Mouse (Mus musculus): Measurements from ENCODE around the gene Kcnq2.

Gene Kcnq2

DNA sequence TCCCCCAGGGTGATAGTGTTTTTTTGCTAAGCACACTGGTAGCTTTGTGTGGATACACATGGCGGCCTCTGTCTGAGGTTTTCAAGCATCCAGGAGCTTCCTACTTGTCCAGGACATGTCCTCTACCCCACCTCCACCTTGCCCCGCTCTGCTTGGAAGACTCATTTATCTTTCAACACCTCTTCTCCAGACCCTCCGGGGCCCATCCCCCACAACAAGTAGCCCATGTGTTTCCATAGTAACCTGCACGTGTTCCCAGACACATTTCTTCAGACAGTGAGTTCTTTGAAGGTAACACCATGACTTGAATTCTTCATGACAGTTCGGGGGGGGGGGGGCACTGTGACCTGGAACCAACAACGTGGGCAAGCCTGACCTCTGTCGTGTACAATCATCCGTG lies 77.8 kb downstream of the Kcnq2 start:
- no peaks in the 10 kb centered on the region for H3K27me3 ChIP-seq (ENCODE audit: control insufficient read depth, insufficient read depth, low read length, poor library complexity, severe bottlenecking)
- no peak for DNase-seq (ENCODE audit: low read depth, low spot score)
- H3K36me3 ChIP-seq (ENCODE audit: control insufficient read depth, insufficient read depth, low read length, poor library complexity, severe bottlenecking) = no peaks in the 10 kb centered on the region

DNA sequence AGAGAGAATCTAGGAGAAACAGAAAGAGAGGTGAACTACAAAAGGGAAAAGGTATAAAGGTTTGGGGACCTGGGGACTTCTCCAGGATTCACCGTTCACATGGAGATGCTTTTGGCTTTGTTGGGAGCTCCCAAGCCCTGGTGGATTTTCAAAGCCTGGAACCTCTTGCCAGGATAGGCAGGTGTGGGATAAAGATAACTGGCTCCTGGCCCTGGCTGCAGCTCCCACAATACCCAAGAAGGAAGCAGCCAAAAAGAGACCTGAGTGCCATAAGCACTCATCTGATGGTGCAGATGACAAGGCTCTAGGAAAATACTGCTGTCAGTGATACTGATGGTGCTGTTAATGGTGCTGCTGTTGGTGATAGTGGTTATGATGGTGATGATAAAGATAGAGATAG lies 82.9 kb downstream of the Kcnq2 start:
- Histone ChIP-seq H3K36me3 (ENCODE audit: control insufficient read depth, insufficient read depth, low read length, poor library complexity, severe bottlenecking) (no peaks in the 10 kb centered on the region), H3K27me3 (ENCODE audit: control insufficient read depth, insufficient read depth, low read length, poor library complexity, severe bottlenecking) (no peaks in the 10 kb centered on the region)
- DNase-seq (ENCODE audit: low read depth, low spot score) = no peak

- Histone ChIP-seq H3K27me3 (ENCODE audit: control insufficient read depth, insufficient read depth, low read length, poor library complexity, severe bottlenecking) (no peaks in the 10 kb centered on the region), H3K36me3 (ENCODE audit: control insufficient read depth, insufficient read depth, low read length, poor library complexity, severe bottlenecking) (no peaks in the 10 kb centered on the region)
- no peak for DNase-seq (ENCODE audit: low read depth, low spot score)
These were observed 86.1 kb downstream of the Kcnq2 start for GRCm38 (mm10) chr2:181048986-181049385.

DNA sequence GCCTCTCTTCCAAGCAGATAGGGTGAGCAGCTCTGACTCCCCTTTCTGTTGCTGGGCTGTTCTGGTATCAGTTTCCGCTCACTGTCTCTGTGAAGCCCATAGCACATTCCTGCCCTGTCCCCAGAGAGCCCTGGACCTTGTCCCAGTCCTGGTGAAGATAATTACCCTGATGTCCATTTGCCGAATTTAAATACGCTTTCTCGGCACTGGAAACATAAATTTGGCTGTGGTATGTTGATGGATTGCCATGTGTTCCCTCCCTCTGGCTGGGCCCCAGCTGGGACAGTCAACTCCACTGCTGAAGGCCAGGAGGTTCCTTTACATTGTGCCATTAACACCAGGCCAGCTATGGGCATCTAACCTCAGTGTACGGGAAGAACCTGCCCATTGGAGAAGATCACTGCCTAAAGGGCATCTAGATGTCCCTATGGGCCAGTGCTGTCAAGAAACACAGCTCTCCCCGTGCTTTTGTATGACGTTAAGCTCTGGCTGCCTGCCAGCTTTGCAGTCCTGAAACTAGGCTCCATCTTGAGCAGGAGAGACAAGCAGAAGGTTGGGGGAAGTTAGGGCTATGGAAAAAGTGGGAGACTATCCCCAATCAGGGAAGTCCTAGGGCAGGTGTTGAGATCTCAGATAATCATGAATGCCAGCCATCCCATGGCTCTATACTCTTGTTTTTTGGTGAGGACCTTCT lies 86.7 kb downstream of the Kcnq2 start:
- Histone ChIP-seq H3K27me3 (ENCODE audit: control insufficient read depth, insufficient read depth, low read length, poor library complexity, severe bottlenecking) (no peaks in the 10 kb centered on the region), H3K36me3 (ENCODE audit: control insufficient read depth, insufficient read depth, low read length, poor library complexity, severe bottlenecking) (no peaks in the 10 kb centered on the region)
- DNase-seq (ENCODE audit: low read depth, low spot score) = no peak

- Histone ChIP-seq H3K27me3 (ENCODE audit: control insufficient read depth, insufficient read depth, low read length, poor library complexity, severe bottlenecking) (no peaks in the 10 kb centered on the region), H3K36me3 (ENCODE audit: control insufficient read depth, insufficient read depth, low read length, poor library complexity, severe bottlenecking) (no peaks in the 10 kb centered on the region)
- no peak for DNase-seq (ENCODE audit: low read depth, low spot score)
These were observed 91.1 kb downstream of the Kcnq2 start for GRCm38 (mm10) chr2:181044001-181044400.

DNA sequence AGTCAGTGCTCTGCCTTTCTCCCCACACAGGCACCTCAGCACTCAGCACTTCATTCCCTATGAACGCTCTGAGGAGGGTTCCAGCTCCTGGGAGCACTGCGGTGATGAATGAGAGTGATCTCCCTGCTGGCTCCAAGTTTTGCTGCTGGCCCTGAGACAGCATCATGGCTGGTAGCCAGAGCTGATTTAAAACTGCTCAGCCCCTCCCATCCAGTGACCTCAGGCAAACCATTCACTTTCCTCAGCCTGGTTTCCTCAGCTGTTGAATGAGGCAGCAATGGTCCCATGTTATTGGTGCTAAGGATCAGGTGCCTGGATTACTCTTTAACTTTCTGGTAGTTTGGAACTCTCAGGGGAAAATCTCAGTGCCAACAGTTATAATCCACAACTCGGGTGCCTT lies 91.7 kb downstream of the Kcnq2 start, which contains the start of gene Chrna4:
TSS of gene Chrna4 (minus strand) at position 110 of the 400 bp plus-strand sequence.
- Histone ChIP-seq H3K27me3 (ENCODE audit: control insufficient read depth, insufficient read depth, low read length, poor library complexity, severe bottlenecking) (no peaks in the 10 kb centered on the region), H3K36me3 (ENCODE audit: control insufficient read depth, insufficient read depth, low read length, poor library complexity, severe bottlenecking) (no peaks in the 10 kb centered on the region)
- no peak for DNase-seq (ENCODE audit: low read depth, low spot score)

GRCm38 (mm10) chr2:181042376-181042775 lies 92.7 kb downstream of the Kcnq2 start:
- no peaks in the 10 kb centered on the region for H3K27me3 ChIP-seq (ENCODE audit: control insufficient read depth, insufficient read depth, low read length, poor library complexity, severe bottlenecking)
- no peaks in the 10 kb centered on the region for H3K36me3 ChIP-seq (ENCODE audit: control insufficient read depth, insufficient read depth, low read length, poor library complexity, severe bottlenecking)
- no peak for DNase-seq (ENCODE audit: low read depth, low spot score)

- DNase-seq (ENCODE audit: low read depth, low spot score) = no peak
- Histone ChIP-seq H3K36me3 (ENCODE audit: control insufficient read depth, insufficient read depth, low read length, poor library complexity, severe bottlenecking) (no peaks in the 10 kb centered on the region), H3K27me3 (ENCODE audit: control insufficient read depth, insufficient read depth, low read length, poor library complexity, severe bottlenecking) (no peaks in the 10 kb centered on the region)
These were observed 93.2 kb downstream of the Kcnq2 start for GRCm38 (mm10) chr2:181041941-181042340.

DNA sequence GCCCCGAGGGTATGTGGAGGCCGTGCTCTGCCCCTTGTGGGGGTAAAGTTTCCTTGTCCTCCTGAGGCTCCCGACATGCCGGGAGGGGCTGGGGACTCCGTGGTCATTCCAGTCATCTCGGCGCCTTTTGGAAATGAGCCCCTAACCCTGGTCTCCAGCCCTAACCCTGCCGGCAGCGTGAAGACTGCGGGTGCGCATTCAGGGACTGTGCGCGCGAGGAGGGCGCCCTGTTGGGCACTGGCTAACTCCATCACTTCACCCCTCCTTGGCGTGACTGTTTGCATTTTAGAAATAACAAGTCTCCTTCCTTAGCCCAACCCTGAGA lies 95.8 kb downstream of the Kcnq2 start:
- H3K27me3 ChIP-seq (ENCODE audit: control insufficient read depth, insufficient read depth, low read length, poor library complexity, severe bottlenecking) = no peaks in the 10 kb centered on the region
- no peak for DNase-seq (ENCODE audit: low read depth, low spot score)
- no peaks in the 10 kb centered on the region for H3K36me3 ChIP-seq (ENCODE audit: control insufficient read depth, insufficient read depth, low read length, poor library complexity, severe bottlenecking)

DNA sequence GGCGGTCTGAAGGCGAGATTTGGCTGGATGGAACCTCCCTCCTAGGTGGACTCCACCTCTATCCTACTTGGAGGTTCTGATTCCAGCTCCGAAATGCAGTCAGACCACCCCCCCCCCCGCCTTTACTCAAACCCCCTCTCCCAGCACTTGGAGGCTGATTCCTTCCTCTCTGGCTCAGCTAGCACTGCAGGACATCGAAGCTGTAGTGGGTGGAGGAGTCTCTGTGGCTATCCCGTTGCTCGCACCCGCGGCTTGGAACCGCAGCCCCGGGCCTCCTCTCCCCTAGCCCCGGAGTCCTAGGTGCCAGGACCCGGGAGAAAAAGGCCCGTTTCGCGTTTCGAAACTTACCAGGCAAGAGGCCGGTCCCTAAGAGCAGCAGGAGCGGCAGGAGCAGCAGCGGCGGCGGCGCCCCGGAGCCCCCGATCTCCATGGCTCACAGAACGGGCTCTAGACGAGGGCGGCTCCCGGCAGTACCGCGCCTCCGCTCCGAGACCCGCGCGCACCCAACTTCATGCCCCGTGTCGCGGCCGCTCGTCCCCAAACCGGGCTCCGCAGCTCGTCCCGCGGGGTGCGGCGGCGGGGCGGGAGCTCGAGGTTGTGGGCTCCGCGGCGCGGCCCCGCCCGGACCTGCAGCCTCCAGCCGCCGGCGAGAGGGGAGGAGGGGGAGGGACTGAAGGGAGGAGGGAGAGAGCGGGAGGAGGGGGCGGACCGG lies 96.3 kb downstream of the Kcnq2 start:
- Histone ChIP-seq H3K36me3 (ENCODE audit: control insufficient read depth, insufficient read depth, low read length, poor library complexity, severe bottlenecking) (no peaks in the 10 kb centered on the region), H3K27me3 (ENCODE audit: control insufficient read depth, insufficient read depth, low read length, poor library complexity, severe bottlenecking) (no peaks in the 10 kb centered on the region)
- no peak for DNase-seq (ENCODE audit: low read depth, low spot score)

DNA sequence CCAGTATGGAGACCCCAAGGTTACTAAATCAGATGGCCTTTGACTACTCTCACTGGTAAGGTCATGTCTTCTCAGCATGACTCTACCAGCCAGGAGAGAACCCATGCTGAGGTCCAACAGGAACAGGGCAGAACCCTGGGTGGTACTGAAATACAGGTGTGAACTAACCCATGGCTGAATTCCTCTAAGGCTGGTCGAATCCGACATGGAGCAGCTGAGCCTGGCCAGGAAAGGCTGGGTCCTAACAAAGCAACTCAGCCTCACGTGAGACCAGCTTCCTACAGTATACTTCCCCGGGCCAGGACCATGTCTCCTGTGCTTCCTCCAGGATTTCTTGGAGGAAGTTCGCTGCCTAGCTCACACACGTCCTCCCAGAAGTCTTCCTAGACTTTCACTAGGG lies 98.5 kb downstream of the Kcnq2 start:
- no peak for DNase-seq (ENCODE audit: low read depth, low spot score)
- Histone ChIP-seq H3K27me3 (ENCODE audit: control insufficient read depth, insufficient read depth, low read length, poor library complexity, severe bottlenecking) (no peaks in the 10 kb centered on the region), H3K36me3 (ENCODE audit: control insufficient read depth, insufficient read depth, low read length, poor library complexity, severe bottlenecking) (no peaks in the 10 kb centered on the region)

DNA sequence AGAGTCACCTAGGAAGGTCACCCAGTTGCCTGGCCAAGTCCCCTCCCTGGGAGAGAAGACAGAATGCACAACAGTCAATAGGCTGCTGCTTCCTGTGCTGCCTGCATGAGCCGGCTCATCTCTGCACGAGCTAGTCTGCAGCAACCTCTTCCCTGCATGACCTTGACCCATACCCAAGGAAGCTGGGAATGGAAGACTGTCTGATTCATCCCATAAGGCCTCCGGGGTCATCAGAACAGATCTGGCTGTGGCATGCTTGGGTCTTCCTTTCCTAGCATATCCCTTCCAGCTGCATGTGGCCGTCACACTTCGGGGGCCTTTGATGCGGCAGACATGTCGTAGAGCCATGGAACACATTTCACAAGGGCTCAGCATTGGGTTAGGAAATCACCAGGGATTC lies 99.9 kb downstream of the Kcnq2 start:
- DNase-seq (ENCODE audit: low read depth, low spot score) = no peak
- no peaks in the 10 kb centered on the region for H3K27me3 ChIP-seq (ENCODE audit: control insufficient read depth, insufficient read depth, low read length, poor library complexity, severe bottlenecking)
- no peaks in the 10 kb centered on the region for H3K36me3 ChIP-seq (ENCODE audit: control insufficient read depth, insufficient read depth, low read length, poor library complexity, severe bottlenecking)

- Histone ChIP-seq H3K27me3 (ENCODE audit: control insufficient read depth, insufficient read depth, low read length, poor library complexity, severe bottlenecking) (no peaks in the 10 kb centered on the region), H3K36me3 (ENCODE audit: control insufficient read depth, insufficient read depth, low read length, poor library complexity, severe bottlenecking) (no peaks in the 10 kb centered on the region)
- DNase-seq (ENCODE audit: low read depth, low spot score) = no peak
These were observed 101.8 kb downstream of the Kcnq2 start for GRCm38 (mm10) chr2:181033310-181033709.

DNA sequence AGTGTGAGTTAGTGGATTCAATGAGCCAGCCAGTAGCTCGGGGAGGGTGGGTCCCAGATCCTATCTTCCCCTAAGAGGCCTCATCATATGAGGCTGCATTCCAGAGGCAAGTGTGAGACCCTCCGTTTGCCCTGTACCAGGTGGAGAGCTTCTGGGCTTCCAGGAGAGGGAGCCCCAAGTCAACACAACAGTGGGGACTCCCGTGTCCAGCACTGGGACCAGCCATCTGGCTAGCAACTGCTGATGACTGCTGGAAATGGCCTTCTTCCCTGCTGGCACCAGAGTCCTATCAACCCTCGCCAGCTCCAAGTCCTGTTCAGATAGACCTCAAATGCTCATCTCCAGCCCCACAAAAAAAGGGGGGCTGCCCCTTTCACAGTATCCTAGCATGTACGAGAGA lies 102.7 kb downstream of the Kcnq2 start:
- H3K27me3 ChIP-seq (ENCODE audit: control insufficient read depth, insufficient read depth, low read length, poor library complexity, severe bottlenecking) = no peaks in the 10 kb centered on the region
- no peaks in the 10 kb centered on the region for H3K36me3 ChIP-seq (ENCODE audit: control insufficient read depth, insufficient read depth, low read length, poor library complexity, severe bottlenecking)
- DNase-seq (ENCODE audit: low read depth, low spot score) = no peak

GRCm38 (mm10) chr2:181031406-181031934 lies 103.6 kb downstream of the Kcnq2 start:
- no peaks in the 10 kb centered on the region for H3K27me3 ChIP-seq (ENCODE audit: control insufficient read depth, insufficient read depth, low read length, poor library complexity, severe bottlenecking)
- DNase-seq (ENCODE audit: low read depth, low spot score) = no peak
- H3K36me3 ChIP-seq (ENCODE audit: control insufficient read depth, insufficient read depth, low read length, poor library complexity, severe bottlenecking) = no peaks in the 10 kb centered on the region
